Mouse (Mus musculus): Measurements from ENCODE around the gene Bod1.

Bod1 gene

DNA sequence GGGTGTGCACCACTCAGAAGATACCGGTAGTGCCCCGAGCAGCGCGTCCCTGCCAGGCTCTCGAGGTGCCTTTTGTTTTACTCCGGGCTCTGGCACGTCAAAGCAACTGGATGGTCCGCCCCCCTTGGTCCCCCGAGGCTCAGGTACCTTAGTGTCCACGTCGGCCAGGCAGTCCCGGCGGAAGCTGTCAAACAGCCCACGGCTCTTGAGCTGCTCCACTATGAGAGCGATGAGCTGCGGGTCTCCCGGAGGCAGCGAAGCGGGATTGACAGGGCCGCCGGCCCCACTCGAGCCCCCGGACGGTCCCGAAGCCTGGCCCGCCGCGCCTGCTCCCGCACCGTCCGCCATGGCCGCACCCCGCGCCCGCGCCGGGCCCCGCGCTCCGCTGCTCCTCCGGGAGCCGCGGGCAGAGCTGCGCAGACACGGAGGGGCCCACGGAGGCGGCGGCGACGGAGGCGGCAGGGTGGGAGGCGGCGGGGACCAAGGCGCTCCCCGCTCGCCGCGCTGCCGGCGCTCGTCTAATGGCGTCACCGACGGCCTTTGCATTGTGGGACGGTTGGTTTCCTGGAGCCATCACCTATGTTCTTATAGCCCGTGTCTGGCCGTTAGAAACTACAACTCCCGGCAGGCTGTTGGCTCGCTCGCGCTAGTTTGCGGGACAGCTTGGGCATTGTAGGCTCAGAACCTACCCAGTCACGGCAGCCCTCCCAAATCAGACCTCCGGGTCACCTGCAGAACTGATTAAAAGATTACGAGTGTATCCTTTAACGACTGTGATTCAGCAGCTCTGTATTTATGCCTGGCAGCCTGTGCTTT, at the start of gene Bod1:
Bod1 (minus strand) TSS at position 532 of the 816 bp plus-strand sequence.
- peak; percentile 87 to 93 for DNase-seq

DNA sequence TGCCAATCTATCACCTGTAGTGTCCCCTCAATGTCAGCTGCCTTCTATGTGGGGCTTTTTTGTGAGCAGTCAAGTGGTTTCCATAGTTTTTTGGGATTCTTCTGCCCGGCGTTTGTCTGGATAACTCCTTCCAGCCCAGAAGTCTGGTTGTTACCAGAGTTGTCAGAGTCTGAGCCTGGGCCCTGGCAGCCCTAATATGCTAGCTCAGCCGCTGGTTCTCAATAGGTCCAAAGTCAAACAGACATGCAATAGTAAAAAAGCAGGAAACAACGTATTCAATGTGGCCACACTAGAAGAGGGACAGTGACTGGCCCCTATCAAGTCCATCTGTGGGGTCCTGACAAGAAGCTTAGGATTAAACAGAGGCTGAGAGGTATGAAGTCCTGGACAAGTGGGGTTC, 47.4 kb upstream of the Bod1 start:
- no peak for DNase-seq

DNA sequence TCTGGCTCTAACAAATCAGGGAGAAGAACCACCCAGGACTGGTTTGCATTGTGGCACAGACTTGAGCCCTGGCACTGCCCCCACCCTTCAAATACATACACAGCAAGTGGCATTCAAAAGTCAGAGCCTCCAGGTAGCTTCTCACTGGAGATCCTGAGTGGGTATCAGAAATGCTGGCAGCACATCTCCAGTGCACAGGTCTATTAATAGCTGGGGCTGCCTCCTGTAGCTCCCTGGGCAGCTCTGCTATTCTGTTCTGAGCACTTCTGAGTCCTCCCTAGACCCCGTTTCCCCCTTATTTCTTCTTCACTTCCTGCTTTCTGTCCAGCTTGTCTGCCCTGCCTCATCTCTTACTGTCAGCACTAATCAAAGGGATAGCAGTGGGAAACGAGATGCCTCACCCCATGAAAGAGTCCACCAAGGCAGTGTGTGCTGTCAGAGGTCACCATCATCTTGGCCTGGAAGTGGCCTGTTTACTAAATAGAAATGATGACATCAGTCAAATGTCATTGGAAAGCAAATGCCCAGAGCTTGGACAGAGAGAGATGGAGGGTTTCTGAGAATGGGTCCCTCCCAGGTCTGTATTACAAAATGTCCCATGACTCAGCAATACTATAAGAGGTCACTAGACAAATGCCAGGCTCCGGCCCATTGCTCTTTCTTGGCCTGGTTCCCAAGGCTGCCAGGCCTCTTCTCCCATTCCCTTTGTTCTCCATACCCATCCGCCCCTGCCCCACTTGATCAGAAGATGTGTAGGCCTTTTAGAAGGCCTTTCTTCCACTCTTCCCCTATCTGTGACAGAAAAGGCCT, 46.4 kb upstream of the Bod1 start:
- no peak for DNase-seq

DNA sequence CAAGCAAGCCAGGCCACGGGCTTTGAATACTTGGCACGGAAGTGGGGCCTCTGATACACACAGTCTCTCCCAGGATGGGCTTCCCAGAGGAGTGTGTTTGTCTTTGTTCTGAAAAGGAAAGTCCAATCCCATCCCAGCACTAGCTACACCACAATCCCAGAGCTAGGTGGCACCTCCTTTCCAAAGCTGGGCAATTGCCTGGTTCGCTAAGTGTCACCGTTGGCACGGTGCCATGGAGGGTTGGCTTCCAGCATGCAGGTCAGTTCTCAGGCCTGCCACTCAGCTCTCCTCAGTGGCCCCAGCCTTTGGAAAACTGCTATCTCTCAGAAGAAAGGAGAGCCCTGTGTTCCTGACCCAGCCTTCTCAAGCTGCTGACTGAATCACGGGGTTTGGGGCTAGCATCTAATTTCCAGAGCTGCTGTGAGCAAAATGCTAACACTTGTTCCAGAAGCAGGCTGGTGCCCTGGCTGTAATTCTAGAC, 42.0 kb upstream of the Bod1 start:
- DNase-seq = no peak

DNA sequence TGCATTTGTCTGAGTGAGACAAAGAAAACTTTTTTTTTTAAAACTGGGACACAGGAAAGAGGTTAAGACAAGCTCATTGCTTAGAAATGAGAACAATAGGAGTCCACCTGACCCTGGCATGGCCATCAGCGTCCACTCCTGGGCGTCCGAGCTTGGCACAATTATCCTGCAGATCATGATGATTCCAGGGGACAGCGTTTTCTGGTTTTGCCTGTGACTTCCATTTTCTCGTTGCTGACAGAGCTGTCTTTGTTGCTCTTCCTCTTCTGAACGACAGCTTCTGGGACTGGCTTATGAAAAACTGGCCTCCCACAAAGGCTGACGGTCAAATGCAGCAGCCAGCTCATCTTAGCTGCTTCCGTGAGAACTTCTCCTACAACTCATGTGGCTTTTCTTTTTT, 41.4 kb upstream of the Bod1 start:
- DNase-seq = no peak

GRCm38 (mm10) chr11:31707771-31708170, 36.1 kb upstream of the Bod1 start:
- DNase-seq = no peak

- no peak for DNase-seq
Measured at GRCm38 (mm10) chr11:31703173-31703572, 31.5 kb upstream of the Bod1 start.

DNA sequence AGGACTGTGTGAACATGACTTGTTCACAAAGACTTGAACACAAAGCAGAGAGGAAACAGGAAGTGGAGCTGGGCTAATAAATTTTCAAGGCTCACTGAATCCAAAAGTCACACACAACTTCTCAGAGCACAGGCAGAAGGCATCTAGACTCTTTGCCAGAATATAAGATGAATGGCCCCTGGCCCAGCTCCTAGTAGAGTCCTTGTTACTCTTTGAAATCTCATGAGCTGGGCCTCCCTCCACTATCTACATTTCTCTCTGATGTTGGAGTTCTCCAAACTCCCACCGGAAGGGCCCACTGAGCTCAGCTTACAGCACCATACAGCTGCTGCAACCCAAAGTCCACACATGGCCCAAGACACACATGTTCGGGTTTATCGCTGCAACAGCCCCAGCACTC, 30.2 kb upstream of the Bod1 start:
- no peak for DNase-seq

- DNase-seq = no peak
Measured at GRCm38 (mm10) chr11:31699502-31699901, 27.8 kb upstream of the Bod1 start.

DNA sequence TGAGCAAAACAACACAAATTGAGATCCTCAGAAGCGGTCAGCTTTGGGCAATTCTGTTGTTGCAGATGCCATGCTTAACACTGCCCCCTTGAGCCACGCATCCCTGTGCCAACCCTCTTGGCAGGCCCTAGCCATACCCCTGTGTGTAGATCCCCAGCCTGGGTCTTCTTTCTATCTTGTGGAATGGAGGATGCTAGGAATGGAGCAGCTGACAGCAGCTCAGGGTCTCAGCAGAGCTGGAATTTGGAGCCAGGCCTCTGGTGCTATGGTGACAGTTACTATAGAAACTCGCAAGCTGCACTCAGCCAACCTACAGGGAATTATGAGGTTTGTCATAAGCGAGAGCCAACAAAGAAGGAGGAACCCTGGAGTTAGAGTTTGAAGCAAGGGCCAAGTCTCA, 23.1 kb upstream of the Bod1 start:
- DNase-seq = no peak

- peak in 1 of 2 experiments; percentile 15 for DNase-seq
Measured at GRCm38 (mm10) chr11:31694109-31694508, 22.4 kb upstream of the Bod1 start.

DNA sequence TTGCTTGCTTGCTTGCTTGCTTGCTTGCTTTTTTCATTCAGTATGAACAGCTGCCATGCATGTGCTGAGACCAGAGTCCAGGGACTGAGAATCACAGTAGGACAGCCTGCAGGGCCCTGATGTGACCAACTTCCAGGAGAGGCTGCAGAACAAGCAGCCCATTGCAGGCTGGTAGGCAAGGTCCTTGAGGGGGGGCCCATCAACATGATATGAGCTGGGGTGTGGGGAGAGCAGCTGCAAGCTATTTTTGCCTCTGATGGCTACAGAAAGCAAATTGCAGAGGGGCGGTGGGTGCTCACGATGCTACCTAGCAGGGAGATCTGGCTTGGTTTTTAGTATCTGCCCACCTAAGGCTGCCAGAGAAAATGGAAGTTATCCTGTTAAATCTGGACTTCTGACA, 21.6 kb upstream of the Bod1 start:
- no peak for DNase-seq

- DNase-seq = no peak
Measured at GRCm38 (mm10) chr11:31688956-31689355, 17.3 kb upstream of the Bod1 start.

DNA sequence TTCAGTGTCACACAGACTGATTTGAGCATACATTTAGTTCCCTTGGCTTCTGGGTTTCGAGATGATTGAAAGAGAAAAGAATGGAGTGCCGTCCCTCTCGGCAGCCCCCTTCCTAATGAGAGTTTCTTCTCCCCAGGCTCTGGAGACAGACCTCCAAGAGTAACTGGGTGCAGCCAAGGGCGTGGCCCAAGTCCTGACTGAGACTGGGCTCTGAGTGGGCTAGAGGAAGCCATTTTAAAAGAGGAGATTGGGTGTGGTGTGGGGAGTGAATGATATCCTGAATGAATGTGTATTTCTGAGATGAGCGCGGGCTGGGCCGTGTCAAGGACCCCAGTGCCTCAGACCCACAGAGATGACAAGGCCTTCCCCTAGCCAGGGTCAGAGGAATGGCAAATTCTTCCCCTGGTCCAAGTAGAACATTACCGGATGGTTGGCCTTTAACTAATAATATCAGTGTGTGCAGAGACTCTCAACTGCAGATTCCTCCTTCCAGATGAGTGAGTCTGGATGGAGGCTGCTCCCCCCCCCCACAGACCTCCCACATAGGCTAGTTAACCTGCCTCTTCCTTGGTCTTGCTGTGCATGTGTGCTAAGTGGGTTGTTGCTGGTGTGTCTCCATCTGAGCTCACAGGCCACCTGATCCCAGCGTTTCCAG, 13.4 kb upstream of the Bod1 start:
- no peak for DNase-seq

DNA sequence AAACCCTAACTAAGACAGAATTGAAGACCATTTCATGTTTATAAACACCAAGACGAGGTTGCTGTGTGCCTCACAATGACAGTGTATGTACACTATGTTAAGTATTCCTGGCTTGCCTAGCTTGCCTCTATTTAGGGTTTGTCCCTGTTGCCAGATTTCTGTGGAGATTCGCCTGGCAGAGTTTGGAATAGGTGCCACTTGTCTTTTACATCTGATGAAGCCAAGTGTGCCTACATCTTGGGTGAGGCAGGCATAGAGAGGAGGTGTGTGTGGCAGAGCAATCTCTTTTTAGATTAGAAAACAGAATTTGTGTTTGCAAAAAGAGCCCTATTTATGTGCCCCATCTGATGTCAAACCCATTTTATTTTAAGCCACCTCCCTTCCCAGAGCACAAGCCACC, 12.4 kb upstream of the Bod1 start:
- DNase-seq = no peak

- no peak for DNase-seq
Measured at GRCm38 (mm10) chr11:31679840-31680381, 8.2 kb upstream of the Bod1 start.

- DNase-seq = no peak
Measured at GRCm38 (mm10) chr11:31677309-31677708, 5.6 kb upstream of the Bod1 start.

DNA sequence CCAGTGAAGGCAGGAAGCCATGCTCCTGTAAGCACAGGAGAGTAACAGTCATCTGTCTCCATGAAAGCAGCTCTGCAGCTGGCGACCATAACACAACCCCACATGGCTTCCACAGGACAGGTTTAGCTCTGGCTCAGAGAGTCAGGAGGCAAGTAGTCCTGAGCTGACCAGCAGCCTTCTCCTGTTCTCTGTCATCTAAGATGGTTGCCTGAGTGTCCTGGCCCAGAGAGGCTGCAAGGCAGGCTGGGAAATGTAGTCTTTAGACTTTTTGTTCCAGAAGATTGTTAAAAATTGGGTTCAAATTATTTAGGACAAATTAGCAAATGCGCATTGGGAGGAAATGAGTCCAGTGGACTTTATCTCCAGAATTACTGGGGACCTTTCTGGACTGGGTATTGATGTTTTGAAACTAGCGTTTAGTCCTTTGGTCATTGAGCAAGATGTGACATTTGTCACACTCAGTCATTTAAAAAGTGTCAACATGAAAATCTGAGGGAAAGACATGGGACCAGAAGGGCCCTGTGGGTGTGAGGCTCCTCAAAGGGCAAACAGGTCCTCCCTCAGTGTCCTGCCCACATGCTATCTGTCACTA, 5.1 kb upstream of the Bod1 start:
- DNase-seq = no peak

DNA sequence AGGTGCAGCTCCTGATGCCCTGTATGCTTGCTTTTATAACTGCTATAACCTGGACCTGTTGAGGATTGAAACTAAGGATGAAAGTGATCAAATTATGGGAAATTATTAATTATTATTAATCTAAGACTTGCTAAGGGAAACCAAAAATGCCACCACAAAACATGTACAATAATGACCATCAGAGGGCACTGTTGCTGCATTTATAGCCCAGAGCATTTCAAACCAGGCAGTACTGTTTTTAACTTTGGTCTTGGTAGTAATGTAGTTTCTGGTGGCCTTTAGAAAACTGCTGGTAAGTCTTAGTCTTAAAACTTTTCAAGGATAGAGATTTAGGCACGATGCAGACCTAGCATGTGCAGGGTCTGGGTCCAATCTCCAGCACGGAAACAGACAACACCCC, 3.7 kb upstream of the Bod1 start:
- DNase-seq = no peak

DNA sequence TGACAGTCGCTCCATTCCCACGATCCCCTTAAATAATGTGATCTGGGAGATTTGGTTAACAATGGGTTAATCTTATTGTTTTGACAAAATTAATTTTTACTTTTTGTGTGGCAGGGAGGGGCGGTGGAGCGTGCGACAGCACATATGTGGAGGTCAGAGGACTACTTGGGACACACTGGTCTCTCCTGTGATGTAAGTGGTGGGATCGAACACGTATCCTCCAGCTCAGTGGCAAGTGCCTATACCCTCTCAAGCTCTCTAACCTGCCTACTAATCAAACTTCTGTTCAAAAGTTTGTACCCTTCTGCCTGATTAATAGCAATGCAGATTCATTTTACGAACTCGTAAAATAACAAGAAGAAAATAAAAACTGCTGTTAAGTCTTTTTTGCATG, 482 bp upstream of the Bod1 start:
- DNase-seq = no peak

GRCm38 (mm10) chr11:31670468-31670921, 1.2 kb downstream of the Bod1 start:
- DNase-seq = no peak

DNA sequence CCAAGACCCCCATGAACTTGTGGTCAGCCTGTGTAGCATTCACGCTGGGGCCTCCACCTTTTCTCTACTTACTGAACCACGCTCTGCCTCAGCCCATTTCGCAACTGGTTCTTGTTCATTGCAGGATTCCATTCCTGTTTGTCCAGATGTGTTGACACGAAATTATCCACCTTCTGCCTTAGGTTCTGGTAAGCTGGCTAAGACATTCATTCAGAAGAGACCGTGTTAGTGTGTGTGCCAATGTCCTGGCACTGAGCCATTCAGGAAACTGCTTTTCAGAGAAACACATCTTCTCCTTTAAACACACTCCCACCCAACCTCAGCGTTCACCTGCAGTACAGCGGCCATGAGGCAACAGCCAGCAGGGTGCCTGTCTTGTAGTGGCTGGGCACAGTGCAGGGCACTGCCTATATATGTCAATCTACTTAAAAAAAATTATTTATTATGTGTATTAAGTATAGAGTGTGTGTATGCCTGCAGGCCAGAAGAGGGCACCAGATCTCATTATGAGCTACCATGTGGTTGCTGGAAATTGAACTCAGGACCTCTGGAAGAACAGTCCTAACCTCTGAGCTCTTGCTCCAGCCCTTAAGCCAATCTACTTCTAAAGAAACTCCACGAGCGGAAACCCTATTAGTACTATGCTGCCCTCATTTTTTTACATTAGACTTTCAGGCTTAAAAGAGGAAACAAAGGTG, 2.4 kb downstream of the Bod1 start:
- no peak for DNase-seq
